10 mouse cellular contexts compared by ENCODE assay signal in the genomic region with DNA sequence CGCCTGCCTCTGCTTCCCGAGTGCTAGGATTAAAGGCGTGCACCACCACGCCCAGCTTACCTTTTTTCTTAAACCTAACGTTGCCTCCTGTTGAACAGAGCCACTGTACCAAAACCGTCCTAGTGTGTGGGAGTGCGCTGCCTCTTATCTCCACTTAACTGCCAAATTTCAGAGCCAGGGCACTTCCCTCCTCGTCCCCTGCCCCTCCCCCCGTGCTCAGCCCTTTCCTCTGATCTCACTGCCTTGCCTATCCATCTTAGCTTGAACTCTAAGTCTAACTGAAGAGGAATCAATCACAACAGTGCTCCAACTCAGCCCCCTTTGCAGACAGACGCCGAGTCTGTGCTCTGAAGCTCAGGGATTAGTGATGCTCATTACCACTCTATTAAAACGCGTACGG. TPM values are rescaled to one million over a fixed set of nuclear protein-coding genes. Genes with fewer than 3 reads are reported as not detected.
DNase-seq lines count a peak whose midpoint lies in the region; ATAC-seq and TF ChIP-seq lines count a peak whose summit lies in the region.
"Had no signal": no experiment of that assay in that cellular context is flagged by ENCODE, and none has a peak within 500 bp of the region (broad histone marks: within the 10 kb centered on the region; RNA-seq: fewer than 3 reads in every experiment).

No protein-coding gene starts in this region.

- ATAC-seq in heart, embryonic 12.5 days (ENCODE audit: insufficient number of reproducible peaks, low FRiP score), result no peak
- peak; percentile 78 for ATAC-seq in CD4-positive, CD25-positive, alpha-beta regulatory T cell, adult 4 months
- no peak for ATAC-seq in hindbrain, postnatal 0 days
- ATAC-seq in intestine, embryonic 16.5 days, result no peak

- no peak for TF ChIP-seq CTCF in hindbrain, postnatal 0 days (IDR thresholded peaks at IDR 0.05; ENCODE audit: low read depth)

- no peaks in the 10 kb centered on the region for H3K9me3 ChIP-seq in heart, embryonic 12.5 days (replicated peaks)
- no peaks in the 10 kb centered on the region for H3K9me3 ChIP-seq in embryonic facial prominence, embryonic 10.5 days
- no peaks in the 10 kb centered on the region for H3K9me3 ChIP-seq in megakaryocyte, embryonic 14.5 days
- H3K9me3 ChIP-seq in hindbrain, postnatal 0 days (ENCODE audit: low read length), result no peaks in the 10 kb centered on the region; the same call in 1 of the 2 replicates
- no peaks in the 10 kb centered on the region for H3K9me3 ChIP-seq in intestine, embryonic 16.5 days (ENCODE audit: control insufficient read depth, low read length)

- H3K4me3 ChIP-seq in heart, embryonic 12.5 days, result no peak overlapping the region
- H3K4me3 ChIP-seq in embryonic facial prominence, embryonic 10.5 days, result no peak overlapping the region
- peak overlapping the region; percentile 84 for H3K4me3 ChIP-seq in megakaryocyte, embryonic 14.5 days (replicated peaks)
- H3K4me3 ChIP-seq in hindbrain, postnatal 0 days (ENCODE audit: low read length), result no peak overlapping the region
- no peak overlapping the region for H3K4me3 ChIP-seq in intestine, embryonic 16.5 days (ENCODE audit: low read length)
- H3K4me3 ChIP-seq: myocyte had no signal

- 0 out of 2 replicates have a peak overlapping the region, but pooled peaks have one; percentile 19 for H3K4me2 ChIP-seq in heart, embryonic 12.5 days
- H3K4me2 ChIP-seq in hindbrain, postnatal 0 days (ENCODE audit: low read depth, low read length), result no peak overlapping the region
- no peak overlapping the region for H3K4me2 ChIP-seq in intestine, embryonic 16.5 days (ENCODE audit: low read depth, low read length)

- H3K27me3 ChIP-seq in heart, embryonic 12.5 days (replicated peaks), result no peaks in the 10 kb centered on the region
- no peaks in the 10 kb centered on the region for H3K27me3 ChIP-seq in embryonic facial prominence, embryonic 10.5 days (replicated peaks; ENCODE audit: low read depth, poor library complexity, severe bottlenecking)
- no peaks in the 10 kb centered on the region for H3K27me3 ChIP-seq in megakaryocyte, embryonic 14.5 days (replicated peaks)
- H3K27me3 ChIP-seq in hindbrain, postnatal 0 days (ENCODE audit: insufficient read depth, low read length), result no peaks in the 10 kb centered on the region
- H3K27me3 ChIP-seq in intestine, embryonic 16.5 days (replicated peaks; ENCODE audit: control insufficient read depth, insufficient read depth, low read length), result no peaks in the 10 kb centered on the region

- H3K9ac ChIP-seq in heart, embryonic 12.5 days, result no peak overlapping the region
- H3K9ac ChIP-seq in hindbrain, postnatal 0 days (replicated peaks; ENCODE audit: low read length), result no peak overlapping the region
- no peak overlapping the region for H3K9ac ChIP-seq in intestine, embryonic 16.5 days (ENCODE audit: low read depth, low read length)

- H3K36me3 ChIP-seq in heart, embryonic 12.5 days, result peaks cover 8% of the 10 kb centered on the region
- H3K36me3 ChIP-seq in embryonic facial prominence, embryonic 10.5 days (replicated peaks), result peaks cover 21% of the 10 kb centered on the region
- peaks cover 45% of the 10 kb centered on the region for H3K36me3 ChIP-seq in megakaryocyte, embryonic 14.5 days (replicated peaks; ENCODE audit: low read length)
- no peaks in the 10 kb centered on the region for H3K36me3 ChIP-seq in hindbrain, postnatal 0 days (ENCODE audit: insufficient read depth, low read length)
- no peaks in the 10 kb centered on the region for H3K36me3 ChIP-seq in intestine, embryonic 16.5 days (ENCODE audit: control insufficient read depth, insufficient read depth, low read length)

- no peak for DNase-seq in heart, adult 8-10 months (ENCODE audit: low spot score)
- DNase-seq in embryonic facial prominence, embryonic 10.5 days (ENCODE audit: low spot score), result peak; percentile 21
- DNase-seq in hindbrain, postnatal 0 days (ENCODE audit: low spot score), result no peak
- no peak for DNase-seq in cerebellum, adult 8-10 months
- DNase-seq: gastrocnemius, postnatal 14 days had no signal

- H3K27ac ChIP-seq in heart, embryonic 12.5 days (ENCODE audit: poor library complexity, severe bottlenecking), result 0 out of 2 replicates have a peak overlapping the region, but pooled peaks have one; percentile 19
- H3K27ac ChIP-seq in embryonic facial prominence, embryonic 10.5 days (replicated peaks), result no peak overlapping the region
- no peak overlapping the region for H3K27ac ChIP-seq in hindbrain, postnatal 0 days
- no peak overlapping the region for H3K27ac ChIP-seq in intestine, embryonic 16.5 days (ENCODE audit: low read length)

- peaks cover 43% of the 10 kb centered on the region for H3K4me1 ChIP-seq in heart, embryonic 12.5 days (replicated peaks)
- peaks cover 12% of the 10 kb centered on the region for H3K4me1 ChIP-seq in embryonic facial prominence, embryonic 10.5 days
- peaks cover 82% of the 10 kb centered on the region for H3K4me1 ChIP-seq in megakaryocyte, embryonic 14.5 days
- H3K4me1 ChIP-seq in hindbrain, postnatal 0 days (ENCODE audit: insufficient read depth, low read length), result no peaks in the 10 kb centered on the region
- H3K4me1 ChIP-seq in intestine, embryonic 16.5 days (ENCODE audit: control insufficient read depth, insufficient read depth, low read length), result peaks cover 3% of the 10 kb centered on the region; the same call in 1 of the 2 replicates

- WGBS in heart, embryonic 12.5 days, result 25% methylated on average over 14 of the region's 14 CpGs
- WGBS in embryonic facial prominence, embryonic 10.5 days, result 47% methylated on average over 14 of the region's 14 CpGs
- 54% methylated on average over 14 of the region's 14 CpGs for WGBS in hindbrain, postnatal 0 days
- WGBS in intestine, embryonic 16.5 days, result 52% methylated on average over 14 of the region's 14 CpGs

RNA-seq across cellular contexts. Expression of a gene that starts 54.9 kb away (rescaled TPM):
- 14.3 and 16.6 TPM in 2 replicates for polyA plus RNA-seq in heart, embryonic 12.5 days (2016; fragmentation: Nextera tagmentation; extraction: Ambion mirVana)
- total RNA-seq in heart, adult 8-10 months (2022), result 10 to 100 TPM; 30.5 to 35.1 (median 32.8) TPM
- 100 to 1,000 TPM in 1 of 2 experiments, 10 to 100 TPM in 1; 81.1 to 109 TPM for polyA plus RNA-seq in CD4-positive, CD25-positive, alpha-beta regulatory T cell, adult 4 months (2017; shearing (Covaris generic))
- polyA plus RNA-seq in embryonic facial prominence, embryonic 10.5 days (2016; fragmentation: Nextera tagmentation; extraction: Ambion mirVana), result 12.7 and 13.3 TPM in 2 replicates
- 20.8 and 39.8 TPM in 2 replicates for polyA plus RNA-seq in megakaryocyte, embryonic 14.5 days (2012; ENCODE audit: insufficient read depth, low replicate concordance)
- total RNA-seq in hindbrain, postnatal 0 days (2014; rRNA removed), result 21.9 and 40.1 TPM in 2 replicates
- 5.0 and 5.1 TPM in 2 replicates for polyA plus RNA-seq in hindbrain, postnatal 0 days (2015; fragmentation: Nextera tagmentation; extraction: Ambion mirVana)
- polyA plus RNA-seq in intestine, embryonic 16.5 days (2015; fragmentation: Nextera tagmentation; extraction: Ambion mirVana), result 13.7 and 14.3 TPM in 2 replicates
